Mouse (Mus musculus) left cerebral cortex, adult 9 months (tissue): ENCODE results near the gene Usp5.

Experiments used
- DNase-seq, 2 experiments: peaks; one replicate each; pipeline ENCODE4 v3.0.0; 2022; ENCODE audit warnings: low spot score in 2 of 2

The Usp5 gene

GRCm38 (mm10) chr6:124828868-124829798 lies at the start of gene Usp5, which contains the start of gene Cdca3:
TSS of gene Usp5 (minus strand) at chr6:124829484.
TSS of gene Cdca3 (plus strand) at chr6:124829547.
- peak; percentile 99 for DNase-seq

- DNase-seq = no peak
Measured at GRCm38 (mm10) chr6:124874348-124874747, 45.1 kb upstream of the Usp5 start.

GRCm38 (mm10) chr6:124866560-124866959 lies 37.3 kb upstream of the Usp5 start:
- DNase-seq = no peak

- DNase-seq = no peak
Measured at GRCm38 (mm10) chr6:124865766-124866362, 36.6 kb upstream of the Usp5 start.

GRCm38 (mm10) chr6:124863658-124864298 lies 34.5 kb upstream of the Usp5 start, which contains the start of gene Gpr162:
TSS of gene Gpr162 (minus strand) at chr6:124863983.
- peak; percentile 54 to 77 for DNase-seq

GRCm38 (mm10) chr6:124863125-124863657 lies 33.9 kb upstream of the Usp5 start:
- no peak for DNase-seq

- no peak for DNase-seq
Measured at GRCm38 (mm10) chr6:124862406-124863124, 33.3 kb upstream of the Usp5 start.

- DNase-seq = no peak
Measured at GRCm38 (mm10) chr6:124861802-124862201, 32.5 kb upstream of the Usp5 start.

- DNase-seq = no peak
Measured at GRCm38 (mm10) chr6:124861266-124861665, 32.0 kb upstream of the Usp5 start.

- no peak for DNase-seq
Measured at GRCm38 (mm10) chr6:124860511-124860910, 31.2 kb upstream of the Usp5 start.

GRCm38 (mm10) chr6:124859725-124860124 lies 30.4 kb upstream of the Usp5 start:
- peak in 1 of 2 experiments; percentile 92 for DNase-seq

- no peak for DNase-seq
Measured at GRCm38 (mm10) chr6:124858561-124859318, 29.5 kb upstream of the Usp5 start.

- DNase-seq = no peak
Measured at GRCm38 (mm10) chr6:124857840-124858530, 28.7 kb upstream of the Usp5 start.

- peak; percentile 78 to 87 for DNase-seq
Measured at GRCm38 (mm10) chr6:124856916-124857839, 27.9 kb upstream of the Usp5 start, which contains the start of gene P3h3. TSS of gene P3h3 (minus strand) at chr6:124857752.

- no peak for DNase-seq
Measured at GRCm38 (mm10) chr6:124856321-124856720, 27.0 kb upstream of the Usp5 start.

GRCm38 (mm10) chr6:124854647-124855046 lies 25.4 kb upstream of the Usp5 start:
- no peak for DNase-seq

GRCm38 (mm10) chr6:124850535-124850934 lies 21.3 kb upstream of the Usp5 start:
- DNase-seq = no peak

- DNase-seq = peak; percentile 69 to 96
Measured at GRCm38 (mm10) chr6:124847305-124847704, 18.0 kb upstream of the Usp5 start.
